Mouse (Mus musculus) cortical plate, adult 2 months (tissue): ENCODE measurements at regions not wholly inside any gene's neighbourhood (a gene's known extent, or its start where the extent isn't known, plus 50 kb on each side); places are given as distances from the start of the nearest gene placed in this dataset.

ENCODE experiments used
- CTCF ChIP-seq: fragments of 200-500 bp; IDR thresholded peaks from 2 replicates; pipeline ENCODE4 v1.5.1; 2011; ENCODE audit warnings: mild to moderate bottlenecking, control low read depth, low read length; ENCODE audit not compliant: insufficient read depth; ENCODE audit errors: extremely low read depth
- POLR2A ChIP-seq: fragments of 200-500 bp; IDR thresholded peaks from 2 replicates; pipeline ENCODE4 v1.6.1; 2011; ENCODE audit warnings: mild to moderate bottlenecking, low read length, control low read depth; ENCODE audit not compliant: insufficient read depth; ENCODE audit errors: extremely low read depth

GRCm38 (mm10) chr3:128226503-128226902 is 330.4 kb upstream of the Fam241a start:
- no peak for TF ChIP-seq POLR2A
- TF ChIP-seq CTCF, result no peak
